Mouse (Mus musculus): ENCODE results near the gene Rheb.
"Not testable (repeated sequence)": the region's sequence is repeated elsewhere in the genome, so short reads cannot be mapped to it uniquely, and the experiment has no call there.

GRCm38 (mm10) chr5:24848261-24848660, 5.8 kb upstream of the Rheb start:
- TF ChIP-seq POLR2A, CTCF (IDR thresholded peaks at IDR 0.05; ENCODE audit: insufficient read depth, low read depth, low read length): not testable (repeated sequence)
